ENCODE assay signal across 9 mouse cellular contexts in genomic region chr11:65678824-65679402, GRCm38 (mm10).
DNase-seq lines count a peak whose midpoint lies in the region; ATAC-seq and TF ChIP-seq lines count a peak whose summit lies in the region.
"Had no signal": no experiment of that assay in that cellular context is flagged by ENCODE, and none has a peak within 500 bp of the region (broad histone marks: within the 10 kb centered on the region; RNA-seq: fewer than 3 reads in every experiment).

No protein-coding gene starts in this region.

- DNase-seq in hindbrain, embryonic 10.5 days (ENCODE audit: low spot score) = peak; percentile 25
- DNase-seq in brain, embryonic 14.5 days (ENCODE audit: low read depth) = peak; percentile 68
- peak; percentile 16 to 51 for DNase-seq in frontal cortex, postnatal 36 days (ENCODE audit: low spot score in 2 of 2)
- DNase-seq in kidney, adult 2 months = peak; percentile 29
- peak; percentile 6 for DNase-seq in liver, embryonic 13.5 days
- peak; percentile 69 for DNase-seq in retina, postnatal 1 day
- DNase-seq in urinary bladder, postnatal 14 days (ENCODE audit: low spot score) = no peak

- H3K36me3 ChIP-seq in hindbrain, embryonic 10.5 days = no peaks in the 10 kb centered on the region
- H3K36me3 ChIP-seq in hindbrain, embryonic 12.5 days = no peaks in the 10 kb centered on the region
- H3K36me3 ChIP-seq in kidney, adult 2 months (ENCODE audit: control insufficient read depth, insufficient read depth, low read length) = no peaks in the 10 kb centered on the region
- H3K36me3 ChIP-seq in liver, embryonic 13.5 days = no peaks in the 10 kb centered on the region

- ATAC-seq in hindbrain, embryonic 12.5 days (ENCODE audit: low FRiP score) = no peak
- no peak for ATAC-seq in liver, embryonic 13.5 days (ENCODE audit: low read depth)

- no peaks in the 10 kb centered on the region for H3K27me3 ChIP-seq in hindbrain, embryonic 10.5 days (ENCODE audit: insufficient read depth, poor library complexity, severe bottlenecking)
- H3K27me3 ChIP-seq in hindbrain, embryonic 12.5 days = no peaks in the 10 kb centered on the region
- no peaks in the 10 kb centered on the region for H3K27me3 ChIP-seq in kidney, adult 2 months (replicated peaks; ENCODE audit: control insufficient read depth, insufficient read depth, low read length)
- H3K27me3 ChIP-seq in liver, embryonic 13.5 days = 0 out of 2 replicates have a peak, but pooled peaks cover 8% of the 10 kb centered on the region

- no peak overlapping the region for H3K4me3 ChIP-seq in hindbrain, embryonic 10.5 days
- H3K4me3 ChIP-seq in hindbrain, embryonic 12.5 days = no peak overlapping the region
- no peak overlapping the region for H3K4me3 ChIP-seq in kidney, adult 2 months (ENCODE audit: insufficient read depth, low read depth, low read length)
- H3K4me3 ChIP-seq in liver, embryonic 13.5 days (replicated peaks) = no peak overlapping the region

- H3K4me2 ChIP-seq in hindbrain, embryonic 12.5 days (replicated peaks) = no peak overlapping the region
- no peak overlapping the region for H3K4me2 ChIP-seq in liver, embryonic 13.5 days

- TF ChIP-seq POLR2A in brain, embryonic 14.5 days (IDR thresholded peaks at IDR 0.05; ENCODE audit: borderline replicate concordance, extremely low read depth, insufficient read depth, insufficient read length, poor library complexity, severe bottlenecking) = no peak
- TF ChIP-seq POLR2A in kidney, adult 2 months (IDR thresholded peaks at IDR 0.05; ENCODE audit: low read depth, low read length) = no peak

- H3K4me1 ChIP-seq in hindbrain, embryonic 10.5 days (replicated peaks) = 0 out of 2 replicates have a peak, but pooled peaks cover 4% of the 10 kb centered on the region
- no peaks in the 10 kb centered on the region for H3K4me1 ChIP-seq in hindbrain, embryonic 12.5 days
- no peaks in the 10 kb centered on the region for H3K4me1 ChIP-seq in kidney, adult 2 months (ENCODE audit: control insufficient read depth, insufficient read depth, low read length)
- no peaks in the 10 kb centered on the region for H3K4me1 ChIP-seq in liver, embryonic 13.5 days (replicated peaks)

- no peaks in the 10 kb centered on the region for H3K9me3 ChIP-seq in hindbrain, embryonic 10.5 days
- no peaks in the 10 kb centered on the region for H3K9me3 ChIP-seq in hindbrain, embryonic 12.5 days (replicated peaks)
- H3K9me3 ChIP-seq in liver, embryonic 13.5 days (replicated peaks) = no peaks in the 10 kb centered on the region

- WGBS in hindbrain, embryonic 10.5 days = 40% methylated on average over 12 of the region's 12 CpGs
- 38% methylated on average over 12 of the region's 12 CpGs for WGBS in hindbrain, embryonic 12.5 days
- WGBS in kidney, adult 2 months = 21% methylated on average over 12 of the region's 12 CpGs
- WGBS in liver, embryonic 13.5 days (ENCODE audit: insufficient replicate concordance) = 38% methylated on average over 12 of the region's 12 CpGs

- peak; percentile 70; the same call in 1 of the 2 replicates for TF ChIP-seq CTCF in brain, embryonic 14.5 days (IDR thresholded peaks at IDR 0.05; ENCODE audit: borderline replicate concordance, extremely low read depth, insufficient read depth, insufficient read length)
- peak; percentile 43 for TF ChIP-seq CTCF in kidney, adult 2 months (conservative IDR thresholded peaks at IDR 0.05; ENCODE audit: insufficient read depth, insufficient read length, low read depth, low read length)

- no peak overlapping the region for H3K27ac ChIP-seq in hindbrain, embryonic 10.5 days
- H3K27ac ChIP-seq in hindbrain, embryonic 12.5 days = no peak overlapping the region
- no peak overlapping the region for H3K27ac ChIP-seq in kidney, adult 2 months (ENCODE audit: insufficient read depth, low read depth, low read length)
- no peak overlapping the region for H3K27ac ChIP-seq in liver, embryonic 13.5 days
- H3K27ac ChIP-seq: macrophage had no signal

- H3K9ac ChIP-seq in hindbrain, embryonic 12.5 days = no peak overlapping the region
- no peak overlapping the region for H3K9ac ChIP-seq in liver, embryonic 13.5 days
